Mouse (Mus musculus) adrenal gland, postnatal 14 days (tissue): ENCODE measurements at regions not wholly inside any gene's neighbourhood (a gene's known extent, or its start where the extent isn't known, plus 50 kb on each side); places are given as distances from the start of the nearest gene placed in this dataset.

Experiments used
- DNase-seq: peaks from one replicate; pipeline ENCODE4 v3.0.0; 2021; ENCODE audit warnings: mixed read lengths

- no peak for DNase-seq
These were observed 61.0 kb upstream of the Ptpn3 start for GRCm38 (mm10) chr4:57362652-57363051.

- DNase-seq, result peak; percentile 87
These were observed 64.2 kb upstream of the Palm2 start for GRCm38 (mm10) chr4:57369736-57370373.

- DNase-seq, result no peak
These were observed 56.2 kb upstream of the Palm2 start for GRCm38 (mm10) chr4:57377872-57378271.

GRCm38 (mm10) chr4:57380063-57380800 lies 53.8 kb upstream of the Palm2 start:
- DNase-seq, result no peak

- DNase-seq, result no peak
These were observed 52.7 kb upstream of the Palm2 start for GRCm38 (mm10) chr4:57381306-57381705.
